Mouse (Mus musculus) kidney, postnatal 14 days (tissue): ENCODE results near the gene Sez6l.

ENCODE experiments used
- DNase-seq: peaks from one replicate; pipeline ENCODE4 v3.0.0; 2022; ENCODE audit warnings: mixed read lengths

Gene Sez6l

GRCm38 (mm10) chr5:112532894-112533293 is 44.1 kb downstream of the Sez6l start:
- no peak for DNase-seq

DNA sequence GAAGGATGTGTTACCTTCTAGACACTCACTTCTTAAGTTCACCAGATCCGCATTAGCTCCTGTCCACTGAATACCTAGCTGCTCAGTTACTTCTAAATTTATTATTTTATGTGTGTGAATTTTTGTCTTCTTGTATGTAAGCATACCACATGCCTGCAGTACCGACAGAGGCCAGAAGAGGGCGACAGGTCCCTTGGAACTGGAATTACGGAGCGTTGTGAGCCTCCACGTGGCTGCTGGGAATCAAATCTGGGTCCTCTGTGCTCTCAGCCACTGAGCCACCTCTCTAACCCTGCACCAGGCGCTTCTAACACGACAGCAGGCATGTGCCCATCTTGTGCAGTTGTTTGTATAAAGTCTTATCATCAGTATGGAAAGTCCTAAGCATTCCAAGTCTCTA is 44.8 kb downstream of the Sez6l start:
- DNase-seq, result no peak

GRCm38 (mm10) chr5:112531111-112531510 is 45.9 kb downstream of the Sez6l start:
- no peak for DNase-seq

- no peak for DNase-seq
Measured at GRCm38 (mm10) chr5:112526936-112527335, 50.0 kb downstream of the Sez6l start.

- no peak for DNase-seq
Measured at GRCm38 (mm10) chr5:112526435-112526834, 50.5 kb downstream of the Sez6l start.

DNA sequence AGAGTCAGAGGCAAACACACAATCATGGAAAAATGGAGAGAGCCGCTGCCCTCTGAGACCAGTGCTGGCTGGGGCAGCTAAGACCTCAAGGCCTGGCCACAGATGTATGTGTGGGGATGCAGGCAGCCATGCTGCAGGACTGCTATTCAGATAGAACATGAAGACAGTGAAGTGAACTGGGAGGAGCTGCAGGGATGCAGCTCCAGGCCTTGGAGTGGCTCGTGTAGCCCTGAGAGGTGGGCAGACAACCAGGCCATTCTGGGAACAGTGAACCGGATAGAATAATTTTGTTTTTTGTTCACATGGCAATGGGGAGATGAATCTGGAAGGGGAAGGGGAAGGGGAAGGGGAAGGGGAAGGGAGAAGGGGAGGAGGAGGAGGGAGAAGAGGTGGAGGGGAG is 51.0 kb downstream of the Sez6l start:
- DNase-seq, result no peak

GRCm38 (mm10) chr5:112525271-112525670 is 51.7 kb downstream of the Sez6l start:
- DNase-seq, result no peak

DNA sequence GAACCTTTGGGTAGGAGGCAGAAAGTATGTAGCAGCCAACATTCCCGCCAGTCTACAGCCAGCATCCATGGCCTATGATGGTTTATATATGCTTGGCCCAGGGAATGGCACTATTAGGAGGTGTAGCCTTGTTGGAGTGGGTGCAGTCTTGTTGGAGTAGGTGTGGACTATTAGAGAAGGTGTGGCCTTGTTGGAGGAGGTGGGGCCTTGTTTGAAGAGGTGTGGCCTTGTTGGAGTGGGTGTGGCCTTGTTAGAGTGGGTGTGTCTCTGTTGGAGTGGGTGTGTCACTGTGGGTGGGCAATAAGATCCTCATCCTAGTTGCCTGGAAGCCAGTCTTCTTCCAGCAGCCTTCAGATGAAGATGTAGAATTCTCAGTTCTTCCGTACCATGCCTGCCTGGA is 53.2 kb downstream of the Sez6l start:
- no peak for DNase-seq

GRCm38 (mm10) chr5:112523331-112523730 is 53.7 kb downstream of the Sez6l start:
- no peak for DNase-seq

DNA sequence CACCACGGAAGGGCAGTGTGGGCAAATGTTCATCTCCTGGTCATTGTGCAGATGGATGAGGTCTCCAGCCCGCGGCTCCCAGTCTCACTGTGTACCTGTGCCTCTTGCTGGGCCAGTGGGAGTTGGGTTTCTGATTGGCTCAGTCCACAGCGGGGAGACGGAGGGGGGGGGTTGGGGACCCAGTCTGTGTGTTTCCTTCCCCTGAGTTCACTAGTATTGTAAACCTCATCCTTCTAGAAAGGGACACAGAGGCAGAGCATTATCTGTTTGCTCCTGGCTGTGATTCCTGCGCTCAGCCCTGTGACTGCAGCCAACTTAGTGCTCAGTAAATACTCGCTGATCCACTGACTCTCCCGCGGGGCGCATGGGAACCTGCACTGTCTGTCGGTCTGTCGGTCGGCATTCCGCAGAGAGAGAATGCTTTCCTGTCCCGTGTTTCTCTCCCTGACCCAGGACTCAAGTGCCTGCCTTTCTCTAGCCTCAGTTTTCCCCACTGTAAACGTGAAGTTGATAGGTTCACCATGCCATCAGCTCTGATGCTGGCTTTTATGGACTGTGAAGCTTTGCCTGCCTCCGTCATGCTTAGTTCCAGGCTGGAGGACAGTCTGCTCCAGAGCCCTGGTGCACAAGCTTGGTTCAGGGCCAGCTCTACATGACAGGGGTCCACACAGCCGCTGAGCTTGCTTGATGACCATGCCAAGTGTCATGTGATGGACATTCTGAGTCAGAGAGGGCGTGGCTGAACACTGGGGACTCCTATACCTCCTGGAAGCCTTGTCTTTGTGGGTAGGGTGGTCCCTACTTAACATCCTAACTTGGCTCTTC is 55.1 kb downstream of the Sez6l start:
- DNase-seq, result no peak

DNA sequence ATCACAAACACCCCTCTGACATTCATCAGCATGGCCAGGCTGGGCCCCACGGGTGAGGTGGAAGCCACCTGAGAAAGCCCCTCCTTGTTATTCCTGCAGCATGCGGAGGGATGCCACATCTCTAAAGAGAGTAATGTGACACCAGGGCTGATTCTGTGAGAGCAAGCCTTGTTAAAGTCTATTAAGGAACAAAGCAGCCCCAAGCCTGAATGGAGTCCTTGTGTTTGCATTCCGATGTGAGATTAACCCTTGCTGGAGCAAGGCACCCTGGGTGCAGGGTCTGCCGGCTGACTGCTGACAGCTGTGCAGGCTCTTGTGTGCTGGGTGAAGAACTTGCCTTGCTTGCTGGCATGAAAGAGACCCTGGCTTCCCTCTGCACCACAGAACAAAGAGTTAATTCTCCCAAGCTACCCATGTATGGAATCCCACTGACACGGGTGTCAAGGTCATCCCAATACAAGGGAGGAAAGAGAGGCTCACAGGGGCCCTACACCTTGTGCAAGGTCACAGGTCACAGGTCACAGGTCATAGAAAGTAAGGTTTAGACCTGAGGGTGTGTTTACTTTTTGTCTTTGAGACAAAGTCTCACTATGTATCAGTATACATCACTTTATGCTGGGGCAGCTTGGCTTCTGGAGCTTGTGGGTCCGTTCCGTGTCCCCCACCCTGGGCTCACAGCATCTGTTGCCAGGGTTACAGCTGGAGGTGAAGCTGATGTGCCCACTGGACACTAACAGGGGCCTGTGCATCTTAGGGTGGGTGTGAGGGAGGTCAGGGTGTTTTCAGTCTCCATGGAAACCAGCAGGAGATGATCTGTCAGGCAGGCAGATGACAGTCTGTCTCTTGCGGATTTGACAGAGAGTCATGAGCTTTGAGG is 55.9 kb downstream of the Sez6l start:
- DNase-seq, result no peak

- DNase-seq, result no peak
Measured at GRCm38 (mm10) chr5:112518773-112519172, 58.2 kb downstream of the Sez6l start.

DNA sequence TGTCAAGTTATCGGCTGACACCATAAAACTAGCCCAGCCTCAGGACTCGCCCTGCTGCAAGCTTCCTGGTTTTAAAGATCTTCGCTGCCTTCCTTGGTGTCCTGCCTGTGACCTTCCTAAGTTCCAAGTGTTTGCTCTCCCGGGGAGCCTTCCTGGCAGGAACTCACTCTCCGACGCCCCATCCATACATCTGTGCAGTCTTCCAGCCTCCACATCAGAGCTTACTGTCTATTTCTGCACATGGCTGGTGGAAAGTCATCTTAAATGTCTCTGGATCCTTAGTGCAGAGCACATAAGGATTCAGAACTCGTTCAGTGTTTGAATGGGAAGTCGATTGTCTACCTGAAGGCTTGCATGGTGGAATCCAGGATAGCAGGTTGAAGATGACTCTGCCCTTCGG is 59.5 kb downstream of the Sez6l start:
- DNase-seq, result no peak

DNA sequence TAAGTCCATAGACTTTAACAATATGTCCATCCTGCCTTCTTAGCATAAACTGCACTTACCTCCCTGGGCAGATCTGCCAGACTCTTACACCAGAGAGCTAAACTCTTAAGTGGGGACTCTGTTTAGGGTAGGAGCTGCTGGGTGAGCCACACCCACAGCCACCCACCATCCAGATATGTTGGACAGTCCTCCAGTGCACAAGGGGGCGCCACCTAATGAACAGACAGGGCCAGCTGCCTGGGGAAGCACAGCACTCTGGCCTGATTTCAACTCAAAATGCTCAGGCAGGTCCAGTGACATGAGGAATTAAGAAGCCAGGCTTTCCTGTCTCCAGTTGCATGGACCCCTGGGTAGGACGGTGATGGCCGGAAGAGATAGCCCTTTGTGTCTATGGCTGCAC is 60.5 kb downstream of the Sez6l start:
- no peak for DNase-seq

GRCm38 (mm10) chr5:112510351-112510750 is 66.6 kb downstream of the Sez6l start:
- DNase-seq, result no peak

- no peak for DNase-seq
Measured at GRCm38 (mm10) chr5:112509916-112510315, 67.1 kb downstream of the Sez6l start.

- no peak for DNase-seq
Measured at GRCm38 (mm10) chr5:112505595-112505994, 71.4 kb downstream of the Sez6l start.

DNA sequence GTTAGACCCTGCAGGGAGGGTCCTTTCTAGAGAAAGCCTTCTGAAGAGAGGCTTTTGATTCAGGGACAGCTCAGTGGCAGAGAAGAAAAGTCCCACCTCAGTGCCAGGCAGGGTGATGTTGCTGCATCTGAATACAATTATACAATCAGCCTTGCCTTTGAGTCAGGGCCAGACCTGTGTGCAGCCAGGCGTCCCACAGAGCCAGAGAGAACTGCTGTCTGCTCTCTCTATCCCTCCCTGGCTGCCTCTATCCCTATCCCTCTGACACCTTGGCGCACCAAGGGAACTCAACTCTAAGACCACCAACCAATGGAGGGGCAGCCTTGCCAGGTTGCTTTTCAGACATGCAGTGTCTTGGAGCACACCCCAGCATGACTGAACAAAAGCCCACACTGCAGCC is 75.6 kb downstream of the Sez6l start:
- peak; percentile 18 for DNase-seq

DNA sequence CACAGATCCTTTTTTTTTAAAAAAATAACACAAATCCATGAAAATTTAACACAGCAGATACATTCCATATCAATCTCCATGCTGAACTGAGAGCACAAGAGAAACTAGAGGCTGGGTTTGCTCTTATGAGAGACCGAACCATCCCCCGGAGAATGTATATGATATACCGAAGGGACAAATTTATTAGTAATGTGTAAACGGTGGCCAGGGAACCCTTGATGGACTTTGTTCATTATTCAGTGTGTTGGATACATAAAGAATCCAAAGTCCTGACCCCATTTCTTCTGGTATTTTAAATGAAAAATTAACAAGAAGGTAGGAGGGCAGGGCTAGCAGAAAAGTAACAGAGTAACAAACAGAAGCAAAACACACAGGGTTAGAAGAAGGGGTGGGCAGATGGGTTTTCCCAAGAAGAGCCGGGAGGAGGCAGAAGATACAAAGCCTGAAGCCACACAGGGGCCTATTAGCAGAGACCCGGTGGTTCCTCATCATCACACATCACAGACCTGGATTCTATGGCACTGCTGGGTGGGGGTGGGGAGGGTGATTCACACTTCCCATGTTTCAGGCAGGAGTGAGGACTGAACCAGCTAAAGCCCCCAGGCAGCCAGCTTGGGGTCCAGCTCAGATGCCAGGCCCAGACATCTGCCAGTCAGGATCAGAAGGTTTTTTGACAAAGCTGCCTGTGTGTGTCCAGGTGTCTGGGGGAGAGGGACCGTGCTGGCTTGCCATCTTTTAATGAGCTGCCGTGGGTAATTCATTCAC is 76.9 kb downstream of the Sez6l start:
- no peak for DNase-seq

DNA sequence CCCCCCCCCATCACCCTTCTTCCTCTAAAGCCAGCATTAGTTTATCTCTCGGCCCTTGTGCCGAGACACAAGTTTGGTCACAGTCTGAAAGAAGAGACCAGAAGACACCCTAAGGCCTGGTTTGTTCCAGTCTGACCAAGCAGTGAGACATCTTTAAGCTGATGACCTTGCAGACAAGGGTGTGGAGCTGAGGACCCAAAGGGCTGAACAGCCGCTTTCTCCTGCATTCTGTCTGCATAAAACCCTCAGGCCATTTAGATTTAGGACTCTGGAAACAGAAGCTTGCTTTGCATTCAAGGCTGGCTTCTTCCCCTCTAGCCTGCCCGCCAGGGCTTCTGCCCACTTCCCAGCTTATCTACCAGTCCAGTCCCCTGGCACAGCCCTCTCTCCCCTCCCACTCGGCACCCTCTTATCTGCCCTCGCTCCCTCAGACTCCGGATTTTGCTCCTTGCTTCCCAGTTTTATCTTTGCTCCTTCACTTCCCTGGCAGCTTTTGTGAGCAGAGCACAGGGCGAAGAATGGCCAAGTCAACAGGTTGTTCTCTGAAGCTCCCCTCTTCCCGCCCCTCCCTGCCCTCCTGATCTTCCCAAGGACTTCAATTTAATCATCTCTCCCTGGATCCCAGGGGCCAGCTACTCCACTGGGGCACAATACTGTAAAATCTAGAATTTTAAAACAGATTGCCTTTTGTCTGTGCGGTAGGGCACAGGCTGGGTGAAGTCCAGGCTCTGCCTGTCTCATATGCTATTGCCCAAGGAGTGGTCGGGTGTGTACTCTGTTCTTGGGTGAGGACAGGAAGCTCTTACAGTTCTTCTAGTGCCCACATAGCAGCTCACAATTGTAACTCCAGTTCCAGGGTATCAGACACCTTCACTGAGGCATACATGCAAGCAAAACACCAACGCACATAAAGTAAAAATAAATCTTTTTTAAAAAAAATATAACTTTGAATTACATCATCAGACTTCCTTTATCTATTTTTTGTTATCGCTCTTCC is 77.8 kb downstream of the Sez6l start:
- DNase-seq, result no peak

DNA sequence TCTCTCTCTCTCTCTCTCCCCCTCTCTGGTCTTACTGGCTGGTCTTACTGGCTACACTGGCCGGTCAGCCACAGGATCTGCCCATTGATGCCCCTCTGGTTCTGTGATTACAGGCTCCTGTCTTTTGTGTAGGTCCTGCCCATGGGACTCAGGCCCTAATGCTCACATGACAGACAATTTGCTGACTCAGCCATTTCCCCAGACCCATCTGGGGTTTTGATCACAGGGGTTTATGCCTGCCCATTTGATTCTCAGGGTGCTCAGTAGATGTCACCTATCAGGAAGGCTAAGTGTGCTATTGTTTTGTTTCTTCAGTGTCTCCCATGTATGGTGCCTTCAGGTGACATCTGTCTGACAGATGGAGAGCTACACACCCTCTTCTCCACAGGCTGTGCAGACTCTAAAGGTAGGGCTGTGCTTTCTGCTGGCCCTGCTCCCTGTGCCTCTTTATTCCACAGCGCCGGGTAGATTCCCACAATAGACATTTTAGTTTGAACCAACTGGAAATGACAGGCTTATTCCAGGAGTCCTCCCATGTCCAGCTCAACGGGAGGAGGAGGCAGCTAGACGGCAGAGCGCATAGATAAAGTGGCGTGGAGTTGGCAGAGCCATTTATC is 80.1 kb downstream of the Sez6l start:
- no peak for DNase-seq

DNA sequence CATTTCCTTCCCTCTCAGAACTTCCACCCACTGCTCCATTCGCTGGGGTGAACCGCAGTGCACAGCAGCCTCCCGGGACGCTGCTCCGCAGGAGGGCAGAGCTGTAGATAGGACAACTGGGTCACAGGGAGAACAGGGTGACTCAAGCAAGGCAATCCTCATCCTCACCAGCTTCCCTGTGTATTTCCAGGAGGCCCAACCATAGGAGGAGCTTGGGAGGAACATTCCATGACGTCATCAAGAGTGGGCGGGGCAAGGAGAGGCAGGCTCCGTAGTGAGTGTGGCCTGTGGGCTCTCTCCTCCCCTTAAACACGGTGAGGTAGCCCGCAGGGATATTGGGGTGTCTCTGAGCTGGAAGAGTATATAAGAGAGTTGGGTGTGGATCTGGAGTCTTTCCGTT is 83.5 kb downstream of the Sez6l start:
- peak; percentile 41 for DNase-seq
